8 mouse cellular contexts compared by ENCODE assay signal in genomic region chr12:83502190-83502589, GRCm38 (mm10). TPM values are rescaled to one million over a fixed set of nuclear protein-coding genes. Genes with fewer than 3 reads are reported as not detected.
DNase-seq lines count a peak whose midpoint lies in the region; ATAC-seq and TF ChIP-seq lines count a peak whose summit lies in the region.

No protein-coding gene starts in this region.

- TF ChIP-seq CTCF in thymus, adult 2 months (IDR thresholded peaks at IDR 0.05; ENCODE audit: borderline replicate concordance, control insufficient read depth, extremely low read depth, insufficient read depth, low read length, poor library complexity): no peak

- H3K9me3 ChIP-seq in embryonic facial prominence, embryonic 10.5 days: no peaks in the 10 kb centered on the region
- H3K9me3 ChIP-seq in hindbrain, embryonic 16.5 days (ENCODE audit: control insufficient read depth, low read length): no peaks in the 10 kb centered on the region
- no peaks in the 10 kb centered on the region for H3K9me3 ChIP-seq in limb, embryonic 14.5 days (ENCODE audit: control insufficient read depth, low read length)

- H3K4me3 ChIP-seq in thymus, adult 2 months (ENCODE audit: control insufficient read depth, insufficient read depth, low read length): no peak overlapping the region
- H3K4me3 ChIP-seq in embryonic facial prominence, embryonic 10.5 days: no peak overlapping the region
- H3K4me3 ChIP-seq in hindbrain, embryonic 16.5 days (ENCODE audit: low read length): no peak overlapping the region
- no peak overlapping the region for H3K4me3 ChIP-seq in limb, embryonic 14.5 days (replicated peaks; ENCODE audit: low read length)

- no peaks in the 10 kb centered on the region for H3K4me1 ChIP-seq in thymus, adult 2 months (replicated peaks; ENCODE audit: control insufficient read depth, insufficient read depth, low read length)
- H3K4me1 ChIP-seq in embryonic facial prominence, embryonic 10.5 days: 0 out of 2 replicates have a peak, but pooled peaks cover 7% of the 10 kb centered on the region
- H3K4me1 ChIP-seq in hindbrain, embryonic 16.5 days (ENCODE audit: control insufficient read depth, insufficient read depth, low read depth, low read length): no peaks in the 10 kb centered on the region
- H3K4me1 ChIP-seq in limb, embryonic 14.5 days (ENCODE audit: control insufficient read depth, insufficient read depth, low read length): no peaks in the 10 kb centered on the region

- H3K9ac ChIP-seq in hindbrain, embryonic 16.5 days (ENCODE audit: low read depth, low read length): no peak overlapping the region
- no peak overlapping the region for H3K9ac ChIP-seq in limb, embryonic 14.5 days (ENCODE audit: low read depth, low read length, severe bottlenecking)

- H3K27me3 ChIP-seq in thymus, adult 2 months (ENCODE audit: control insufficient read depth, insufficient read depth, low read length): no peaks in the 10 kb centered on the region
- H3K27me3 ChIP-seq in embryonic facial prominence, embryonic 10.5 days (replicated peaks; ENCODE audit: low read depth, poor library complexity, severe bottlenecking): peaks cover 11% of the 10 kb centered on the region; the same call in 1 of the 2 replicates
- H3K27me3 ChIP-seq in hindbrain, embryonic 16.5 days (replicated peaks; ENCODE audit: control insufficient read depth, insufficient read depth, low read length): no peaks in the 10 kb centered on the region
- no peaks in the 10 kb centered on the region for H3K27me3 ChIP-seq in limb, embryonic 14.5 days (ENCODE audit: control insufficient read depth, insufficient read depth, low read length)

- 8% methylated on average over 9 of the region's 9 CpGs for WGBS in thymus, adult 2 months
- 8% methylated on average over 9 of the region's 9 CpGs for WGBS in embryonic facial prominence, embryonic 10.5 days
- 8% methylated on average over 9 of the region's 9 CpGs for WGBS in hindbrain, embryonic 16.5 days
- 4% methylated on average over 9 of the region's 9 CpGs for WGBS in limb, embryonic 14.5 days

- TF ChIP-seq POLR2A in thymus, adult 2 months (IDR thresholded peaks at IDR 0.05; ENCODE audit: control insufficient read depth, extremely low read depth, insufficient read depth, low read length, poor library complexity): no peak
- TF ChIP-seq POLR2A in limb, embryonic 14.5 days (IDR thresholded peaks at IDR 0.05; ENCODE audit: borderline replicate concordance, extremely low read depth, insufficient read depth, insufficient read length): no peak

- no peaks in the 10 kb centered on the region for H3K36me3 ChIP-seq in thymus, adult 2 months (ENCODE audit: control insufficient read depth, insufficient read depth, low read length)
- H3K36me3 ChIP-seq in embryonic facial prominence, embryonic 10.5 days (replicated peaks): no peaks in the 10 kb centered on the region
- no peaks in the 10 kb centered on the region for H3K36me3 ChIP-seq in hindbrain, embryonic 16.5 days (ENCODE audit: control insufficient read depth, insufficient read depth, low read length)
- no peaks in the 10 kb centered on the region for H3K36me3 ChIP-seq in limb, embryonic 14.5 days (ENCODE audit: control insufficient read depth, insufficient read depth, low read length)

- peak; percentile 50 for ATAC-seq in hindbrain, embryonic 16.5 days
- ATAC-seq in limb, embryonic 14.5 days (ENCODE audit: low FRiP score, low read depth): peak; percentile 63; the same call in 1 of the 2 replicates

- H3K27ac ChIP-seq in thymus, adult 2 months (ENCODE audit: control insufficient read depth, insufficient read depth, low read length): no peak overlapping the region
- no peak overlapping the region for H3K27ac ChIP-seq in embryonic facial prominence, embryonic 10.5 days (replicated peaks)
- no peak overlapping the region for H3K27ac ChIP-seq in hindbrain, embryonic 16.5 days (ENCODE audit: low read depth, low read length)
- H3K27ac ChIP-seq in limb, embryonic 14.5 days (replicated peaks; ENCODE audit: low read depth, low read length): no peak overlapping the region

- peak; percentile 54 for DNase-seq in thymus, adult 2 months
- no peak for DNase-seq in thymus, adult 18-20 months
- peak; percentile 69 for DNase-seq in adrenal gland, postnatal 10 days
- peak; percentile 59 for DNase-seq in embryonic facial prominence, embryonic 10.5 days (ENCODE audit: low spot score)
- peak; percentile 74 for DNase-seq in limb, embryonic 14.5 days (ENCODE audit: low spot score)
- peak; percentile 44 to 55 for DNase-seq in natural killer cell, adult 2 months (ENCODE audit: low spot score in 2 of 2)
- no peak for DNase-seq in ovary, postnatal 10 days (ENCODE audit: low spot score)

- no peak overlapping the region for H3K4me2 ChIP-seq in hindbrain, embryonic 16.5 days (ENCODE audit: low read length)
- H3K4me2 ChIP-seq in limb, embryonic 14.5 days (replicated peaks; ENCODE audit: low read depth, low read length, severe bottlenecking): no peak overlapping the region

RNA-seq across cellular contexts. Expression of gene Dpf3, which starts 14.7 kb away (rescaled TPM):
- polyA plus RNA-seq in thymus, adult 2 months (2012; rRNA removed): 0.27 and 0.65 TPM in 2 replicates
- total RNA-seq in adrenal gland, postnatal 10 days (2021): 10 to 100 TPM in 1 of 2 experiments, 1 to 10 TPM in 1; 9.2 to 12.7 TPM
- polyA plus RNA-seq in embryonic facial prominence, embryonic 10.5 days (2016; fragmentation: Nextera tagmentation; extraction: Ambion mirVana): 2.8 and 3.0 TPM in 2 replicates
- 20.9 and 23.2 TPM in 2 replicates for polyA plus RNA-seq in hindbrain, embryonic 16.5 days (2015; fragmentation: Nextera tagmentation; extraction: Ambion mirVana)
- polyA plus RNA-seq in limb, embryonic 14.5 days (2012; rRNA removed): 1.8 and 3.0 TPM in 2 replicates
- polyA plus RNA-seq in limb, embryonic 14.5 days (2014; fragmentation: Nextera tagmentation; extraction: Ambion mirVana): 4.0 and 4.9 TPM in 2 replicates

RNA-seq across cellular contexts. Expression of gene Dcaf4, which starts 18.1 kb away (rescaled TPM):
- polyA plus RNA-seq in thymus, adult 2 months (2012; rRNA removed): 33.7 and 36.6 TPM in 2 replicates
- total RNA-seq in adrenal gland, postnatal 10 days (2021): 10 to 100 TPM; 38.8 to 58.9 TPM
- polyA plus RNA-seq in embryonic facial prominence, embryonic 10.5 days (2016; fragmentation: Nextera tagmentation; extraction: Ambion mirVana): 29.5 and 30.1 TPM in 2 replicates
- 47.3 and 48.2 TPM in 2 replicates for polyA plus RNA-seq in hindbrain, embryonic 16.5 days (2015; fragmentation: Nextera tagmentation; extraction: Ambion mirVana)
- polyA plus RNA-seq in limb, embryonic 14.5 days (2012; rRNA removed): 49.5 and 53.6 TPM in 2 replicates
- 40.1 and 43.3 TPM in 2 replicates for polyA plus RNA-seq in limb, embryonic 14.5 days (2014; fragmentation: Nextera tagmentation; extraction: Ambion mirVana)

Comparison
In these comparisons a context has a peak if more than half of its experiments do, and no peak if none do; other contexts are left out.
1. DNase-seq: peak in thymus, adult 2 months (single experiment), adrenal gland, postnatal 10 days (single experiment), embryonic facial prominence, embryonic 10.5 days (single experiment), limb, embryonic 14.5 days (single experiment) and natural killer cell, adult 2 months (2 of 2); none in thymus, adult 18-20 months (0 of 2) and ovary, postnatal 10 days (single experiment).